ENCODE assay signal across 9 mouse cellular contexts in the genomic region with DNA sequence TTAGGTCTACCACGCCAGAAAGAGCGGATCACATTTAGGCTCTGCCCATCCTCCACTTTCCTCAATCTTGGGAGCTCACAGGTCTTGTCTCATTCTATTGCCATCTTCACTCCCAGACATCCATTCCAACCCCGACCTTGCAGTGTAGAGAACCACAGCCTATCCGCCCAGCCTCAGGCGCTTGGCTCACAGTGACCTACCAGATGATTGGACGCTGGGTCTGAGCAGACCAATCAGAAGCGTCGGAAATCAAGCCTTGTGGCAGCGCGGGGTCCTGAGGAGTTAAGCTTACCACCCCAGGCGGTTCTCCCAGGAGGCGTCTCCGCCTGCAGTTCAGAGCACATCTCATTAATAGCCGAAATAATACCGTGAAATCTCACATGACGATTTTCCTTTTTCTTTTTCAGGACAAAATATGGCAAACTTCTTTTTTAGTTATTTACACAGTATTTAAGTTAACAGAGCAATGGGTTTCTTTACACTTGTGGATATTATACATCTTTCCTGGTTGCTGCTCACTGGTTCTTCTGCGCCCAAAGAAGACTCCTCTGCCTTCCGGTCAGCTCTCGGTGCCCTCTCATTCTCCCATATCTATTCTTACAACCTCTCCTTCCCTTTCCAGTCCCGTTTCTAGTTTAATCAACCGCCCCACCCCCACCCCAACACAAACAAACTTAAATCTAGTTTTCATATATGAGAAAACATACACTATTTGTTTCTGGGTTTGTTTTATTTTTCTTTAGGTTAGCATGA. TPM values are rescaled to one million over a fixed set of nuclear protein-coding genes. Genes with fewer than 3 reads are reported as not detected.
DNase-seq lines count a peak whose midpoint lies in the region; ATAC-seq and TF ChIP-seq lines count a peak whose summit lies in the region.
"Had no signal": no experiment of that assay in that cellular context is flagged by ENCODE, and none has a peak within 500 bp of the region (broad histone marks: within the 10 kb centered on the region; RNA-seq: fewer than 3 reads in every experiment).

No protein-coding gene starts in this region.

- whole genome bisulfite sequencing in midbrain, embryonic 11.5 days, result 25% methylated on average over 21 of the region's 21 CpGs
- WGBS in stomach, embryonic 16.5 days, result 21% methylated on average over 21 of the region's 21 CpGs

- H3K27ac ChIP-seq in ES-E14 (ENCODE audit: insufficient read depth, low read depth, low read length, poor library complexity, severe bottlenecking), result no peak overlapping the region
- no peak overlapping the region for H3K27ac ChIP-seq in midbrain, embryonic 11.5 days (ENCODE audit: low read depth, low read length)
- no peak overlapping the region for H3K27ac ChIP-seq in stomach, embryonic 16.5 days (ENCODE audit: low read length)

- peak; percentile 66 for DNase-seq in adrenal gland, postnatal 10 days
- no peak for DNase-seq in adrenal gland, postnatal 4 days (ENCODE audit: low spot score in 2 of 2)
- DNase-seq in ES-E14 (ENCODE audit: low read depth, low spot score), result peak; percentile 84
- DNase-seq in heart, postnatal 4 days, result peak; percentile 63
- peak; percentile 46 to 73 for DNase-seq in left cerebral cortex, postnatal 25 days (ENCODE audit: low spot score in 2 of 2)
- peak; percentile 90 for DNase-seq in midbrain, embryonic 11.5 days (ENCODE audit: low spot score, missing footprints)

- intact Hi-C loops in left cerebral cortex, postnatal 25 days (cut with DNase I), result no loop called here

- no peaks in the 10 kb centered on the region for H3K9me3 ChIP-seq in ES-E14 (ENCODE audit: control insufficient read depth, insufficient read depth, low read depth, low read length)
- H3K9me3 ChIP-seq in erythroblast, embryonic 14.5 days (ENCODE audit: control insufficient read depth, low read length), result no peaks in the 10 kb centered on the region
- H3K9me3 ChIP-seq in midbrain, embryonic 11.5 days (ENCODE audit: control insufficient read depth, low read length), result no peaks in the 10 kb centered on the region
- H3K9me3 ChIP-seq in stomach, embryonic 16.5 days (replicated peaks; ENCODE audit: control insufficient read depth, low read length), result no peaks in the 10 kb centered on the region

- H3K9ac ChIP-seq in ES-E14 (ENCODE audit: insufficient read depth, low read depth, low read length, poor library complexity, severe bottlenecking), result no peak overlapping the region
- H3K9ac ChIP-seq in midbrain, embryonic 11.5 days (ENCODE audit: low read length), result no peak overlapping the region
- H3K9ac ChIP-seq in stomach, embryonic 16.5 days (ENCODE audit: low read length), result no peak overlapping the region

- peaks cover 0 to 2% of the 10 kb centered on the region in 2 experiments; a peak in 3 of 4 replicates for H3K4me1 ChIP-seq in ES-E14 (ENCODE audit: control insufficient read depth in 2 of 2, insufficient read depth in 2 of 2, low read length in 2 of 2, poor library complexity in 1 of 2)
- peaks cover 62% of the 10 kb centered on the region for H3K4me1 ChIP-seq in erythroblast, embryonic 14.5 days (ENCODE audit: control insufficient read depth)
- H3K4me1 ChIP-seq in midbrain, embryonic 11.5 days (ENCODE audit: control insufficient read depth, insufficient read depth, low read length), result no peaks in the 10 kb centered on the region
- H3K4me1 ChIP-seq in stomach, embryonic 16.5 days (ENCODE audit: control insufficient read depth, insufficient read depth, low read length), result no peaks in the 10 kb centered on the region

- H3K4me2 ChIP-seq in midbrain, embryonic 11.5 days, result peak overlapping the region; percentile 28
- H3K4me2 ChIP-seq in stomach, embryonic 16.5 days (ENCODE audit: low read depth, low read length), result peak overlapping the region; percentile 43

- no peaks in the 10 kb centered on the region for H3K27me3 ChIP-seq in erythroblast, embryonic 14.5 days (ENCODE audit: control insufficient read depth)
- H3K27me3 ChIP-seq in midbrain, embryonic 11.5 days (ENCODE audit: control insufficient read depth, insufficient read depth, low read length), result no peaks in the 10 kb centered on the region
- H3K27me3 ChIP-seq in stomach, embryonic 16.5 days (ENCODE audit: control insufficient read depth, insufficient read depth, low read length), result no peaks in the 10 kb centered on the region

- no peaks in the 10 kb centered on the region for H3K36me3 ChIP-seq in ES-E14 (ENCODE audit: control insufficient read depth, insufficient read depth, low read length, poor library complexity, severe bottlenecking)
- H3K36me3 ChIP-seq in erythroblast, embryonic 14.5 days (ENCODE audit: control insufficient read depth), result no peaks in the 10 kb centered on the region
- no peaks in the 10 kb centered on the region for H3K36me3 ChIP-seq in midbrain, embryonic 11.5 days (ENCODE audit: control insufficient read depth, insufficient read depth, low read length)
- H3K36me3 ChIP-seq in stomach, embryonic 16.5 days (ENCODE audit: control insufficient read depth, insufficient read depth, low read length), result no peaks in the 10 kb centered on the region

- ATAC-seq in midbrain, embryonic 11.5 days (ENCODE audit: low FRiP score), result peak; percentile 97
- peak; percentile 88 for ATAC-seq in stomach, embryonic 16.5 days (ENCODE audit: insufficient read depth, low FRiP score)

- in situ Hi-C loops in ES-E14 (cut with MboI; ENCODE audit: low sequenced_read_pairs in 2 of 2, unreplicated experiment in 2 of 2), result loop anchor here in 1 of 2 experiments (25.0 kb wide), 1 partner anchor 1735 kb away; the partner anchor contains the start of genes Hist1h2ag, Hist1h2ah, Hist1h2bj and Hist1h2bk

- no peak overlapping the region for H3K4me3 ChIP-seq in ES-E14 (ENCODE audit: insufficient read depth in 1 of 2, low read depth in 1 of 2, low read length in 2 of 2, poor library complexity in 1 of 2, severe bottlenecking in 1 of 2)
- H3K4me3 ChIP-seq in erythroblast, embryonic 14.5 days (replicated peaks), result peak overlapping the region; percentile 54
- no peak overlapping the region for H3K4me3 ChIP-seq in midbrain, embryonic 11.5 days (ENCODE audit: low read depth, low read length)
- peak overlapping the region; percentile 8 for H3K4me3 ChIP-seq in stomach, embryonic 16.5 days (replicated peaks; ENCODE audit: low read length)
- H3K4me3 ChIP-seq: myocyte had no signal

TF ChIP-seq in ES-E14, 5 proteins besides CTCF, POLR2A, EP300 and RAD21:
- no peak for TF ChIP-seq ZC3H11A (IDR thresholded peaks at IDR 0.05; ENCODE audit: borderline replicate concordance, low read depth, low read length)
- TF ChIP-seq MAFK (IDR thresholded peaks at IDR 0.05; ENCODE audit: insufficient read depth, low read depth, low read length), result no peak
- no peak for TF ChIP-seq HCFC1 (IDR thresholded peaks at IDR 0.05; ENCODE audit: borderline replicate concordance, insufficient read depth, low read length)
- TF ChIP-seq ZNF384 (IDR thresholded peaks at IDR 0.05; ENCODE audit: low read depth, low read length), result no peak
- TF ChIP-seq CHD2 (IDR thresholded peaks at IDR 0.05; ENCODE audit: low read depth, low read length), result no peak

RNA-seq across cellular contexts. Expression of gene Trim38, which starts 3.0 kb away (rescaled TPM):
- not detected for total RNA-seq in adrenal gland, postnatal 10 days (2021)
- under 1 TPM in 1 of 2 experiments, not detected in 1; 0.20 TPM for total RNA-seq in adrenal gland, postnatal 4 days (2021)
- total RNA-seq in ES-E14 (2012; rRNA removed), result 0.21 and 0.40 TPM in 2 replicates
- polyA plus RNA-seq in erythroblast, embryonic 14.5 days (2012), result not detected in 2 replicates
- total RNA-seq in heart, postnatal 4 days (2021), result not detected
- not detected for total RNA-seq in left cerebral cortex, postnatal 25 days (2021)
- not detected in 2 replicates for polyA plus RNA-seq in midbrain, embryonic 11.5 days (2014; fragmentation: Nextera tagmentation; extraction: Ambion mirVana)
- polyA plus RNA-seq in stomach, embryonic 16.5 days (2015; fragmentation: Nextera tagmentation; extraction: Ambion mirVana), result not detected in 2 replicates
- polyA plus RNA-seq: myocyte had no signal

RNA-seq across cellular contexts. Expression of gene Hist1h1a, which starts 9.3 kb away (rescaled TPM):
- total RNA-seq in adrenal gland, postnatal 10 days (2021), result 100 to 1,000 TPM; 231 to 274 TPM
- 100 to 1,000 TPM; 405 to 481 TPM for total RNA-seq in adrenal gland, postnatal 4 days (2021)
- total RNA-seq in ES-E14 (2012; rRNA removed), result 1,149 and 1,468 TPM in 2 replicates
- 1.4 TPM in 2 replicates for polyA plus RNA-seq in erythroblast, embryonic 14.5 days (2012)
- 100 to 1,000 TPM; 219 to 236 TPM for total RNA-seq in heart, postnatal 4 days (2021)
- total RNA-seq in left cerebral cortex, postnatal 25 days (2021), result 10 to 100 TPM; 18.2 to 29.1 TPM
- 3.5 and 3.7 TPM in 2 replicates for polyA plus RNA-seq in midbrain, embryonic 11.5 days (2014; fragmentation: Nextera tagmentation; extraction: Ambion mirVana)
- 1.3 TPM in 2 replicates for polyA plus RNA-seq in stomach, embryonic 16.5 days (2015; fragmentation: Nextera tagmentation; extraction: Ambion mirVana)

RNA-seq across cellular contexts. Expression of gene Hist1h3a, which starts 10.6 kb away (rescaled TPM):
- 100 to 1,000 TPM; 258 to 301 TPM for total RNA-seq in adrenal gland, postnatal 10 days (2021)
- 100 to 1,000 TPM; 459 to 527 TPM for total RNA-seq in adrenal gland, postnatal 4 days (2021)
- 470 and 728 TPM in 2 replicates for total RNA-seq in ES-E14 (2012; rRNA removed)
- 1.5 and 4.0 TPM in 2 replicates for polyA plus RNA-seq in erythroblast, embryonic 14.5 days (2012)
- 100 to 1,000 TPM; 440 to 473 TPM for total RNA-seq in heart, postnatal 4 days (2021)
- total RNA-seq in left cerebral cortex, postnatal 25 days (2021), result 10 to 100 TPM; 35.9 to 40.0 TPM
- 3.0 and 5.1 TPM in 2 replicates for polyA plus RNA-seq in midbrain, embryonic 11.5 days (2014; fragmentation: Nextera tagmentation; extraction: Ambion mirVana)
- polyA plus RNA-seq in stomach, embryonic 16.5 days (2015; fragmentation: Nextera tagmentation; extraction: Ambion mirVana), result 2.0 and 3.5 TPM in 2 replicates

RNA-seq across cellular contexts. Expression of gene Hist1h4a, which starts 11.7 kb away (rescaled TPM):
- 100 to 1,000 TPM; 238 to 251 TPM for total RNA-seq in adrenal gland, postnatal 10 days (2021)
- total RNA-seq in adrenal gland, postnatal 4 days (2021), result 100 to 1,000 TPM; 348 to 415 TPM
- 1,331 and 1,744 TPM in 2 replicates for total RNA-seq in ES-E14 (2012; rRNA removed)
- polyA plus RNA-seq in erythroblast, embryonic 14.5 days (2012), result 10.2 and 21.5 TPM in 2 replicates
- 100 to 1,000 TPM; 433 to 442 TPM for total RNA-seq in heart, postnatal 4 days (2021)
- total RNA-seq in left cerebral cortex, postnatal 25 days (2021), result 10 to 100 TPM; 47.0 to 58.8 TPM
- 0.49 and 0.55 TPM in 2 replicates for polyA plus RNA-seq in midbrain, embryonic 11.5 days (2014; fragmentation: Nextera tagmentation; extraction: Ambion mirVana)
- 0.28 and 1.5 TPM in 2 replicates for polyA plus RNA-seq in stomach, embryonic 16.5 days (2015; fragmentation: Nextera tagmentation; extraction: Ambion mirVana)

RNA-seq across cellular contexts. Expression of gene Hist1h4b, which starts 15.9 kb away (rescaled TPM):
- total RNA-seq in adrenal gland, postnatal 10 days (2021), result 100 to 1,000 TPM; 282 to 291 TPM
- total RNA-seq in adrenal gland, postnatal 4 days (2021), result 100 to 1,000 TPM; 436 to 510 TPM
- total RNA-seq in ES-E14 (2012; rRNA removed), result 1,054 and 1,339 TPM in 2 replicates
- 4.5 and 11.8 TPM in 2 replicates for polyA plus RNA-seq in erythroblast, embryonic 14.5 days (2012)
- total RNA-seq in heart, postnatal 4 days (2021), result 100 to 1,000 TPM; 312 to 320 TPM
- 10 to 100 TPM; 87.5 to 89.8 TPM for total RNA-seq in left cerebral cortex, postnatal 25 days (2021)
- polyA plus RNA-seq in midbrain, embryonic 11.5 days (2014; fragmentation: Nextera tagmentation; extraction: Ambion mirVana), result 3.9 and 5.5 TPM in 2 replicates
- polyA plus RNA-seq in stomach, embryonic 16.5 days (2015; fragmentation: Nextera tagmentation; extraction: Ambion mirVana), result 1.2 and 3.7 TPM in 2 replicates

Comparison
In these comparisons a context has a peak if more than half of its experiments do, and no peak if none do; other contexts are left out.
1. DNase-seq: peak in adrenal gland, postnatal 10 days (single experiment), ES-E14 (single experiment), heart, postnatal 4 days (single experiment), left cerebral cortex, postnatal 25 days (2 of 2) and midbrain, embryonic 11.5 days (single experiment); none in adrenal gland, postnatal 4 days (0 of 2).
2. H3K4me3 ChIP-seq: peak in erythroblast, embryonic 14.5 days (single experiment) and stomach, embryonic 16.5 days (single experiment); none in ES-E14 (0 of 2) and midbrain, embryonic 11.5 days (single experiment).
3. RNA of gene Hist1h1a, which starts 9.3 kb away (total RNA-seq): 1,149 to 1,468 TPM in ES-E14, 405 to 481 TPM in adrenal gland, postnatal 4 days, 231 to 274 TPM in adrenal gland, postnatal 10 days and 219 to 236 TPM in heart, postnatal 4 days; 18.2 to 29.1 TPM in left cerebral cortex, postnatal 25 days; every median in the first group is over 4 times any median in the second.
4. RNA of gene Hist1h3a, which starts 10.6 kb away (total RNA-seq): 470 to 728 TPM in ES-E14, 459 to 527 TPM in adrenal gland, postnatal 4 days, 440 to 473 TPM in heart, postnatal 4 days and 258 to 301 TPM in adrenal gland, postnatal 10 days; 35.9 to 40.0 TPM in left cerebral cortex, postnatal 25 days; every median in the first group is over 4 times any median in the second.